Mouse (Mus musculus): ENCODE data around the gene Bcan.

GRCm38 (mm10) chr3:88035561-88036293, 35.7 kb upstream of the Bcan start:
- TF ChIP-seq GATA1 (IDR thresholded peaks at IDR 0.05; ENCODE audit: borderline replicate concordance, low read length) (no peak), FLI1 (IDR thresholded peaks at IDR 0.05; ENCODE audit: low read length) (no peak)
